Mouse (Mus musculus) E14TG2a.4 (cell line): ENCODE measurements around the gene Nudt22.
"Not testable (repeated sequence)": the region's sequence is repeated elsewhere in the genome, so short reads cannot be mapped to it uniquely, and the experiment has no call there.

Experiments used
- H3K27me3 ChIP-seq: 2 replicates; pipeline ENCODE4 v1.6.1; 2014; ENCODE audit warnings: low read length, control low read depth; ENCODE audit not compliant: insufficient read depth
- H3K36me3 ChIP-seq: 2 replicates; pipeline ENCODE4 v1.6.1; 2014; ENCODE audit warnings: low read length, control low read depth; ENCODE audit not compliant: insufficient read depth
- H3K4me1 ChIP-seq: replicated peaks from 2 replicates; pipeline ENCODE4 v1.6.1; 2014; ENCODE audit warnings: low read depth, low read length, control low read depth
- H3K4me3 ChIP-seq: replicated peaks from 2 replicates; pipeline ENCODE4 v1.5.1; 2014; ENCODE audit warnings: mild to moderate bottlenecking, low read length
- H3K9me3 ChIP-seq: 2 replicates; pipeline ENCODE4 v1.6.1; 2014; ENCODE audit warnings: low read length, control low read depth
- CTCF ChIP-seq: conservative IDR thresholded peaks from 2 replicates; pipeline ENCODE4 v1.5.1; 2014; ENCODE audit warnings: low read length
- NANOG ChIP-seq: IDR thresholded peaks from 2 replicates; pipeline ENCODE4 v1.6.1; 2014; ENCODE audit warnings: borderline replicate concordance, low read length, mixed read lengths
- POU5F1 ChIP-seq: IDR thresholded peaks from 2 replicates; pipeline ENCODE4 v1.6.1; 2014; ENCODE audit warnings: low read length, borderline replicate concordance

Nudt22 gene

DNA sequence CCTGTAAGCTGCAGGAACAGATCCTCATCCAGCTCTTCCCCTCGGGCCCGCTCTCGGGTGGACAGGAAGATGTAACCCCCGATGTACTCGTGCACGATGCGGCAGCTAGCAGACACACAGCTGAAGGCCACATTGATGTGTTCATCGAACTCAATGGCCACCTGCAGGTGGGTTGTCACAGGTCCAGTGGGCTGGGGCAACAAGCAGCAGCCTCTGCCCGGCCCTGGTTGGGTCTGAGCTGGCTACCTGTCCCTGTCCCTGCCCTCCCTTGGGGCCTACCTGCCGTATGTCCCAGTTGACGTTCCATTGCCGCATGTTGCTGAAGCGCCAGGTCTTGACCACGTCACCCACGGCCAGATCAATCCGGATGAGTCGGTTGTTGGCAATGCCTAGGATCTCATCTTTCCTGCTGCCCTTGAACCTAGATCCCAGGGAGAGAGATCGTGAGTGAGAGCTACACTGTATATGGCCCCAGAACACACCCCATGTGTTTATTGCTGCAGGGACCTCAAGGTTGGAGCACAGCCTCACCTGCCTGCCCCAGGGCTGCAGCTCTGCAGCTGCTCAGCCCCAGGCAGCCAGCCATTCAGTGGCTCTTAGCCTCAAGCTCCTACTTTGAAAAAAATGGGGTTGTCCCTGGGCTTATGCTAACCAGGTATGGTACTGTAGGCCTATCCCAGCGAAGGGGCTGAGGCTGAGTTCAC is 3.6 kb upstream of the Nudt22 start:
- Histone ChIP-seq H3K4me1 (peaks cover 56% of the 10 kb centered on the region), H3K27me3 (no peaks in the 10 kb centered on the region), H3K4me3 (peak overlapping the region; percentile 3; the same call in 1 of the 2 replicates), H3K9me3 (peaks cover 19% of the 10 kb centered on the region), H3K36me3 (peaks cover 31% of the 10 kb centered on the region)
- no peak for TF ChIP-seq CTCF
- TF ChIP-seq NANOG = no peak

GRCm38 (mm10) chr19:6997721-6998290 is 1.9 kb upstream of the Nudt22 start:
- TF ChIP-seq CTCF (no peak), POU5F1 (no peak), NANOG (no peak)
- peaks cover 31% of the 10 kb centered on the region for H3K36me3 ChIP-seq
- H3K4me1 ChIP-seq = peaks cover 59% of the 10 kb centered on the region
- peaks cover 19% of the 10 kb centered on the region for H3K9me3 ChIP-seq
- no peaks in the 10 kb centered on the region for H3K27me3 ChIP-seq
- no peak overlapping the region for H3K4me3 ChIP-seq

- peaks cover 19% of the 10 kb centered on the region for H3K9me3 ChIP-seq
- no peak for TF ChIP-seq CTCF
- peaks cover 72% of the 10 kb centered on the region for H3K4me1 ChIP-seq
- H3K27me3 ChIP-seq = no peaks in the 10 kb centered on the region
- H3K4me3 ChIP-seq = peak overlapping the region; percentile 84
- H3K36me3 ChIP-seq = peaks cover 27% of the 10 kb centered on the region
Measured at GRCm38 (mm10) chr19:6995255-6995991, 494 bp downstream of the Nudt22 start.

GRCm38 (mm10) chr19:6994489-6994888 is 1.4 kb downstream of the Nudt22 start:
- peaks cover 80% of the 10 kb centered on the region for H3K4me1 ChIP-seq
- no peaks in the 10 kb centered on the region for H3K27me3 ChIP-seq
- H3K36me3 ChIP-seq = peaks cover 20% of the 10 kb centered on the region
- peaks cover 12% of the 10 kb centered on the region for H3K9me3 ChIP-seq
- TF ChIP-seq CTCF (no peak), POU5F1 (no peak), NANOG (no peak)
- peak overlapping the region; percentile 84; the same call in 1 of the 2 replicates for H3K4me3 ChIP-seq

- Histone ChIP-seq H3K27me3 (no peaks in the 10 kb centered on the region), H3K36me3 (peaks cover 20% of the 10 kb centered on the region), H3K9me3 (peaks cover 7% of the 10 kb centered on the region), H3K4me3 (no peak overlapping the region), H3K4me1 (peaks cover 85% of the 10 kb centered on the region)
- TF ChIP-seq CTCF (no peak), NANOG (no peak)
Measured at GRCm38 (mm10) chr19:6994002-6994401, 1.9 kb downstream of the Nudt22 start.

DNA sequence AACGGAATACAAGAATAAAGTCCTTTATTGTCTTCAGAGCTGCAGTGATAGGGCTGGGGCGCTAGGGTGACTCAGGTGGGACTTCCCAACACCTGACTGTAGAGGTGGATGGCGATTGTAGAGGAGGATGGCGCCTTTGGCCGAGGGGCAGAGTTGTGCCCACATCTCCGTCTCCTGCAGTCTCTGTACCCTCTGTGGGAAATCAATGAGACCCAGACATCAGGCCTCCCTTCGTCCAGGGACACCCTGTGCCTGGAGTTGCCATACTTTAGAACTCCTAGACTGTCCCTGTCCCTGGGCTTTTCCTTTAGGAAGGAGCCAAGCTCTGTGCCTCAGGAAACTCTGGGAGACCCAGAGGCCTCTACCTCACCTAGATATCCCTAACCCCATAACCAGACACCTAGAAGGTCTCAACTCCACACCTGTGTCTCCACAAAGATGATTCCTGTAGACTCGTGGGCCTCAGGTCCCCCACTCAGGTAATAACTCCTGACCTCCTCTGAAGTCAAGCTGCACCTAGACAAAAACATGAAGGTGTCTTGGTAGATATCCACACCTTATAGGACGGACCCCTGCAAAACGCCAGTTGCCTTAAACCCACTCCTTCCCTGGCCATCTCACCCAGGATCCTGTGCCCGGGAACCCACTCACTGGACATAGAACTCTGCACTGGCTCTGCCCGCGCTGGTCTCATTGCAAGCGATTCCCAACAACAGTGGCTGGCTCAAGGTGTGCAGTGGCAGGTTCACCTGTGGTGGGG is 2.7 kb downstream of the Nudt22 start:
- peaks cover 85% of the 10 kb centered on the region for H3K4me1 ChIP-seq
- H3K27me3 ChIP-seq = no peaks in the 10 kb centered on the region
- no peaks in the 10 kb centered on the region for H3K9me3 ChIP-seq
- H3K4me3 ChIP-seq = peak overlapping the region; percentile 71
- no peak for TF ChIP-seq POU5F1
- TF ChIP-seq NANOG = no peak
- H3K36me3 ChIP-seq = peaks cover 12% of the 10 kb centered on the region

- peaks cover 7% of the 10 kb centered on the region; the same call in 1 of the 2 replicates for H3K36me3 ChIP-seq
- peak within 1 kb of the TSS; percentile 83 for H3K4me3 ChIP-seq
- H3K4me1 ChIP-seq = peaks cover 81% of the 10 kb centered on the region
- no peak for TF ChIP-seq NANOG
- no peak for TF ChIP-seq CTCF
- TF ChIP-seq POU5F1 = no peak
- no peaks in the 10 kb centered on the region for H3K9me3 ChIP-seq
- H3K27me3 ChIP-seq = no peaks in the 10 kb centered on the region
Measured at GRCm38 (mm10) chr19:6992011-6992858, 3.7 kb downstream of the Nudt22 start, which contains the start of gene Dnajc4. TSS of gene Dnajc4 (minus strand) at chr19:6992572.

- Histone ChIP-seq H3K36me3 (peaks cover 10% of the 10 kb centered on the region), H3K4me1 (peaks cover 79% of the 10 kb centered on the region)
- not testable (repeated sequence) for H3K9me3 ChIP-seq, H3K27me3 ChIP-seq, H3K4me3 ChIP-seq
Measured at GRCm38 (mm10) chr19:6991166-6991565, 4.8 kb downstream of the Nudt22 start.
